Mouse (Mus musculus): ENCODE results near the gene Noc4l. TPM values are rescaled to one million over a fixed set of nuclear protein-coding genes. Genes with fewer than 3 reads are reported as not detected.

Gene Noc4l
- polyA plus RNA-seq (2012; rRNA removed; ENCODE audit: low replicate concordance) = 50.4 and 60.0 TPM in 2 replicates

DNA sequence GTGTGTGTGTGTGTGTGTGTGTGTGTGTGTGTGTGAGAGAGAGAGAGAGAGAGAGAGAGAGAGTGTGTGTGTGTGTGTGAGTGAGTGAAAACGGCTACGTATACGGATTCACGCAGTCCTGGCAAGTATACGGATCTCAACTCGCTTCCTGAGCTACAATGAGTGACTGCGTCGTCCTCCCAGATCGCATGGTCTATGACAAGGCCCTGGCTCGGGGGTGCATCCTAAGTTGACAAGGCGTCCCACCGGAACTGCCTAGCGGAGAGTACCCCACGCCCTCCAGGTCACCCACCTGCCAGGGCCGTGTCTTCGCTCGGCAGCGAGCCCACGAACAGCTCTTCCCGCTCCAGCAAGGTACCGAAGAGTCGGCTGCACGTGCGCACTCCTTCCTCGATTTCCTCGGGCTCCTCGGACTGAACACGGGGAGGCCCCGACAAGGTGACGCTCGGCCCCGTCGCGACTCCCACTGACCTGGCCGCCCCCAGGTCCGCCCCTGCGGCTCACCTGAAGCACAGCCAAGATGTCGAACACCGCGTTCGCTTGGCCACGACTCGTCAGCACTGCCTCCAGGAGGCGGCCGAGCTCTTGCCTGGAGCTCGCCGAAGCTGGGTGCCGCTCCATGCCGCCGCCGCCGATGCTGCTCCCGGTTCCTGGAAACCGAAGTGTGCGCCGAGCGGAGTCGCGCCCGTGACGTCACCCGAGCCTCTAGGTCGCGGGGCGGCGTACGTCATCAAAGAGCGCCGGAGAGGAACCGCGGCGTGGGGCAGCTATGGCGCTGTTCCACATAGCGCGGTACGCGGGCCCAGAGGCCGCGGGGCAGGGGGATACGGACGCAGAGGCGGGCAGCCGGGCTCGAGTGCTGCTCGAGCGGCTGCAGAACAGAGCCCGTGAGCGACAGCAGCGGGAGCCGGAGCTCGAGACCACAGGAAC lies at the start of gene Noc4l, which contains the start of gene Ddx51:
Gene Noc4l, minus strand, starts transcription at position 699 of the 930 bp plus-strand sequence.
Gene Ddx51, plus strand, starts transcription at position 733 of the 930 bp plus-strand sequence.

Other genes with a start within 250 kb of the Noc4l start
- 42.1 and 183 TPM in 2 replicates for gene Fbrsl1, start 204.9 kb downstream of the Noc4l start, polyA plus RNA-seq (2012; rRNA removed; ENCODE audit: low replicate concordance)
- gene Galnt9, start 109.1 kb downstream of the Noc4l start, polyA plus RNA-seq (2012; rRNA removed; ENCODE audit: low replicate concordance) = 1.1 and 2.0 TPM in 2 replicates
- gene Ddx51, start within 50 bp of the Noc4l start, polyA plus RNA-seq (2012; rRNA removed; ENCODE audit: low replicate concordance) = 16.7 and 17.8 TPM in 2 replicates
- gene Ep400, start 117.3 kb upstream of the Noc4l start, polyA plus RNA-seq (2012; rRNA removed; ENCODE audit: low replicate concordance) = 34.6 and 92.3 TPM in 2 replicates
- 21.7 and 22.3 TPM in 2 replicates for gene Pus1, start 127.2 kb upstream of the Noc4l start, polyA plus RNA-seq (2012; rRNA removed; ENCODE audit: low replicate concordance)
- gene Ulk1, start 156.7 kb upstream of the Noc4l start, polyA plus RNA-seq (2012; rRNA removed; ENCODE audit: low replicate concordance) = 48.8 and 70.4 TPM in 2 replicates
- 15.6 and 20.2 TPM in 2 replicates for gene Hscb, start 186.4 kb upstream of the Noc4l start, polyA plus RNA-seq (2012; rRNA removed; ENCODE audit: low replicate concordance)
- 5.7 and 6.7 TPM in 2 replicates for gene Chek2, start 186.6 kb upstream of the Noc4l start, polyA plus RNA-seq (2012; rRNA removed; ENCODE audit: low replicate concordance)
- 9.8 and 15.9 TPM in 2 replicates for gene Ttc28, start 226.4 kb upstream of the Noc4l start, polyA plus RNA-seq (2012; rRNA removed; ENCODE audit: low replicate concordance)

All from mammary gland, adult 2 months (tissue).